Mouse (Mus musculus) layer of hippocampus, adult 9-10 months (tissue): ENCODE measurements around the gene Ssh1.

ENCODE experiments used
- DNase-seq: peaks from one replicate; pipeline ENCODE4 v3.0.0; 2022; ENCODE audit warnings: low spot score

Ssh1 gene

DNA sequence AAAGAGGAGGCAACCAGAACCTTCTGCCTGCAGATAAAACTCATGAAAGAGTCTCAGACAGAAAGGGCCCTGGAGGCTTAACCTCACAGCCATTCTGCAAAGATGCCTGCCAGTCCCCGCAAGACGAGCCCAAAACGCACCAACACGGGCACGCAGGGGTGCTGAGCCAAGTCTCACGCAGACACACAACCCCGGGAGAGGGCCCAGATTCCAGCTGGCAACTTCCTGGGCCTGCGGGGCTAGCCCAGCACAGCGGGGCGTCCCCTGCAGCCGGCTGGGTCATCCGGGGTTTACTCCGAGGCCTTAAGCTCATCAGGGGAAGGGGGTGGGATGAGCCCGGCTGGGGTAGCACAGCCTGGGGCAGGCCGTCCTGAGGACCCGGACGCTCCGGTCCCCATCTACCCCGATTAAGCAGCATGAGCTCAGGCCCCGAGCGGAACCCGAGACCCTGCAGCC lies 635 bp downstream of the Ssh1 start:
- DNase-seq, result no peak

- no peak for DNase-seq
Measured at GRCm38 (mm10) chr5:113992339-113992831, 1.3 kb downstream of the Ssh1 start.

GRCm38 (mm10) chr5:113991141-113991540 lies 2.6 kb downstream of the Ssh1 start:
- no peak for DNase-seq

- DNase-seq, result no peak
Measured at GRCm38 (mm10) chr5:113990593-113990992, 3.1 kb downstream of the Ssh1 start.

DNA sequence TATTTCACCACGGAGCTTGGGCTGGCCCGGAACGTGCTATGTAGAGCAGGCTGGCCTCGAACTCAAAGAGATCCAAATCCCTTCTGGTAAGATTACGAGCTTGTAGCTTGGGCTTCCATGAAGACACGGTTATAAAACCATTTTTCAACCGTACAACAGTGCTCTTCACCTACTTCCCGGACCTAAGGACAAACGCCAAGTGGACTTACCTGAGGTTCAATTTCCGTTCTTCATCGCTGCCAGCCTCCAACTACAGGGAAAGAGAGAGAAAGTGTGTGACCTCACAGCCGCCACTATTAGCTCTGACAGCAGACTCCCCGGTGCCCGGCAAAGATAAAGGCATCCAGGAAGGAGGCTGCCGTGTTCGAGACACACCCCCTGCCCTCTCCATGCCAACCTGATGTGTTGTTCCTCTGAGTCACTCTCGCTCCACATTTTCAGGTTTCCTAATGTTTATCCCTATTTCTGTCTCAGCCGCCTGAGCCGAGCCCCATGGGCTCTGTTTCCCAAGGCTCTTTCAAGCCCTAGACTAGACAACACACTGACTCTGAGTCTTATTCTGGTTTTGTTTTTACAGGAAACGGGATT lies 4.2 kb downstream of the Ssh1 start:
- no peak for DNase-seq

- no peak for DNase-seq
Measured at GRCm38 (mm10) chr5:113986182-113986961, 7.3 kb downstream of the Ssh1 start.

- no peak for DNase-seq
Measured at GRCm38 (mm10) chr5:113985737-113986136, 8.0 kb downstream of the Ssh1 start.

DNA sequence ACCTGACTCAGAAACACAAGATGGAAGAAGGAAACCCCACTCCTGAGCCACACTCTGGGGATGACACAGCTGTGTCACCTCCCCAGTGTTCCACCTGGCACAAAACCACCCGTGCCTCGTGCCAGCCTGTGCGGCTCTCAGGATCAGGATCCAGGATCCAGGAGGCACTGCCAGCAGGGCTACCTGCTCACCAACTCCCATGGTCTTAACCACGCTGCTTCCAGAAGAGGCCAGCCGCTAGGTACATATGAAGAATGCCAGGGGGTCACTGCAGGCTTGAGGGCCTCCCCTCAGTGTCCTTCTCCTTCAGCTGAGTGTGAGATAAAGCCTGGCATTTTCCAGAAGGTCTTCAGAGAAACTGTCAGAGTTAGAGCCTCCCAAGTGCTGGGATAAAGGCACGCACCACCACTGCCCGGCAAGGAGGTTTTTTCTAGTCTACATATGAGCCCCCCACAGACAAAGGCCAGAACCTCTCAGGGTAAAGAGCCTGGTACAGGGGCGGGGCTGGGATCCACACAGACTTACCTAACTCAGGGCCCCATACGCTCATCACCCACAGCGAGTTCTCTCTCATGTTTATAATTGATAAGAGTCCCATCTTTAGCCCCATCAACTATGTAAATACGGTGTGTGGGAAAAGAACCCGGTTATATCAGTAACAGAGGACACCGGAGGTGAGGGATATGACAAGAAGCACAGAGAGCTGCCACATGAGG lies 9.5 kb downstream of the Ssh1 start:
- no peak for DNase-seq

DNA sequence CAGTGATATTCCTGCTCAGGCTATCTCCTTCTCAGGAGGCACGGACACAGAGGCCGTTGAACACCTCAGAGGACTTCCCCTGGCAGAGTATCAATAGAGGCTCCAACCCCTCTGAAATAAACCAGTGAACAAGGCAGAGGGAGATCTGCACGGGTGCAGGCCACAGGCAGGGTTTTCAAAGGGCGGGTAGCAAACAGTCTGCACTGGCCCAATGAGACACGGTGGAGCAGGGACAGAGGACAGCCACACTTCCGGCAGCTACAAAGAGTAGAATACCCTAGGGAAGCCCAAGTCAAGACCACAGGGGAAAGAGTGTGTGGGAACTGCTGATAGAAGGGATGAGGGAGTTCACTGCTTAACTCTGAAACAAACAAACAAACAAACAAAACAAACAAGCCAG lies 10.2 kb downstream of the Ssh1 start:
- DNase-seq, result no peak

- no peak for DNase-seq
Measured at GRCm38 (mm10) chr5:113981843-113982242, 11.9 kb downstream of the Ssh1 start.

GRCm38 (mm10) chr5:113981171-113981570 lies 12.5 kb downstream of the Ssh1 start:
- no peak for DNase-seq

DNA sequence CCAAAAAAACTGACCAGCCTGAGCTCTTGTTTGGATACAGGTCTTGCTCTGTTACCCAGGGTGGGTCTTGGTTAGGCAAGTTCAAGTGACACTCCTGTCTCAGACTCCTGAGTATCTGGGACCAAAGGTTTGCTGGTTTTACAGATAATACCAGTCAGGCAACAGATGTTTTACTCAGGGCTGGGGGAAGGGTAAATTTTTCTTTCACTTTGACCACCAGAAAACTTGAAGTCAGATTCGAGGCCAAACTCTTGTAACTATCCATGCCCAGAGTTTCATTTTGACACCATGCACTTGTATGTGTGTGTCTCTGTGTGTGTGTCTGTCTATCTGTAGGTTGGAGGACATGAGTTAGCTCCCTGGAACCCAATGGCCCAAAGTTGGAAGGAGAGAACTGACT lies 13.2 kb downstream of the Ssh1 start:
- DNase-seq, result no peak

GRCm38 (mm10) chr5:113977309-113977708 lies 16.4 kb downstream of the Ssh1 start:
- DNase-seq, result no peak

- DNase-seq, result no peak
Measured at GRCm38 (mm10) chr5:113976597-113976996, 17.1 kb downstream of the Ssh1 start.

DNA sequence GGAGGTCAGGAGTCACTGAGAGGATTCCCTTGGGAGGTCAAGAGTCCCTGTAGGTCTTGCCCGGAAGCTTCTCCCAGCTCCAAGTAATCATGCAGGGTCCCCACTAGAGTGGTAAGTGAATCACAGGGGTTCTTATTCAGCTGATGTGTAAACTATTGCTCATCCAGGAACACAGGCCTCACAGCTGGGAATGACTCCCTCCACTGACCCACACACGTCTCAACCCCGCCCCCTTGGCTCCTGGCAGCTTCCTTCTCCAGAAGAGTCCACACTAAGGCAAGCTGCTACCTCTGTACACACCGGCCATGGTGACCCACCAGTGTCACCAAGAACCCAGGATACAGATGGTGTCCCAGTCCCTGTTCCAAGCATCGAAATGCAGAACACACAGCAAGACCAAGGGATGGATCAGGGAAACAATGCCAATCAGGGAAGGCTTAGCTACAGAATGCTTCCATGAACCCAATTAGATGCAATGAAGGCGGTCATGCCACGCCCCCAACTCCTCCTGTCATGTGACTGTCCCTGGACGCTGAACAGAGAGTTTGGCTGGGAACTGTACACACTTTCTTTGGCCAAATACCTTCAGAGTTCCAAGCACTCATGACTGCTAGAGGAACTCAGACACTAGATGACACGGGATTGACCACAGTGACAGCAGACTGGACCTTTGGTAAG lies 18.0 kb downstream of the Ssh1 start:
- DNase-seq, result no peak

GRCm38 (mm10) chr5:113974576-113974975 lies 19.1 kb downstream of the Ssh1 start:
- no peak for DNase-seq

DNA sequence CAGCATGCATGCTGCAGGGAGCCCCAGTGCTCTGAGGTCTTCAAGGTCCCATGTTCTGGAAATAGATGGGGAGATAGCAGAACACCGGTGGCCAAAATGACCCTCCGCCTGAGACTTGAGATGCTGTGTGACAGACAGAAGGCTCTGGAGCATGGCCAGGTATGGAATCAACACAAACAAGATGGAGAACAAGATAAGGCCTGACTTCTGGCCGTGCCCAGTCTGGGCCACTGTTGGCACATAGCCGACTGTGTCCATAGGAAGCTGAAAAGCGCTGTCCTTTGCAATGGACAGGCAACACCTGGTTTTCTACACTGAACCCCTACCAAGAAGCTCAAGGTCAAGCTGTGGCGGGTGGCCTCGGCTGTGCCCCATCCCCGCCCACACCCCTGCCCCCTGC lies 19.9 kb downstream of the Ssh1 start:
- no peak for DNase-seq

DNA sequence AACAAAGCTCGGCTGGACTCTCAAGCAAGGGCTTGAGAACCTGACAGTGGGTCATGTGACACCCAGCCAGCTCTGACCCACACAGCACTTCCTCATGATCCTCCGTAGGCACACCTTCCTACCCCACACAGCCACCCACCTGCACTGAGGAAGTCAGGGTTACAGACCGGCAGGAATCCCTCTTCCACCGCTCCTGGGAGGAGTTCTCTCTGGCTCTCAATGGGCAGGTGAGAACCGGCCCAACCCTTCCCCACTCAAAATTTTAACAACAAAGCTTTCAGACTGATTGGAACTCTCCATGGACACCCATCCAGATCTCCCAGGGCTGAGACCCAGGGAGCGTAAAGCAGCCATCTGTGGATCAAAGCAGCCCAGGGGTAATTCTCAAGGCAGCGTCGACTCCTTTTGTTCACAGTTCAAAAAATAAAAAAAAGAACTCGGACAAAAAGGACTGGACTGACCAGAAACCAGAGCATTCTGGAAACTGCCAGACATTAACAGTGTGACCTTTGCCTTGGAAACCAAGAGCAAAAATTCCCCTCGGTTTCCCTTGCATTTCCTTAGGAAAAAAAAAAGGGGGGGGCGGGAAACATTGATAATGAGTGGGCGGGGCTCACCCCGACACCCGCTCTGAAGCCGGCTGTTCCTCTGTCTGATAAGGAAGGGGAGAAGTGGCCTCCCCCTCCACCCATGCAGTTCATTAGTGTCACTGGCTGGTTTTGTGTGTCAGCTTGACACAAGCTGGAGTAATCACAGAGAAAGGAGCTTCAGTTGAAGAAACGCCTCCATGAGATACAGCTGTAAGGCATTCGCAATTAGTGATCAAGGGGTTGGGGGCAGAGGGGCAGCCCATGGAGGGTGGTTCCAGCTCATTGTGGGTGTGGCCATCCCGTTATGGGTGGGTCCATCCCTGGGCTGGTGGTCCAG lies 20.8 kb downstream of the Ssh1 start:
- no peak for DNase-seq

- no peak for DNase-seq
Measured at GRCm38 (mm10) chr5:113971434-113971960, 22.2 kb downstream of the Ssh1 start.

GRCm38 (mm10) chr5:113968371-113968770 lies 25.3 kb downstream of the Ssh1 start:
- no peak for DNase-seq
